Mouse (Mus musculus): ENCODE measurements at regions not wholly inside any gene's neighbourhood (a gene's known extent, or its start where the extent isn't known, plus 50 kb on each side); places are given as distances from the start of the nearest gene placed in this dataset.

GRCm38 (mm10) chr8:104039526-104039925, 61.9 kb upstream of the Cdh5 start:
- no peak for TF ChIP-seq CTCF (IDR thresholded peaks at IDR 0.05; ENCODE audit: low read depth)
- TF ChIP-seq EP300 (IDR thresholded peaks at IDR 0.05; ENCODE audit: low read depth) = no peak
